Mouse (Mus musculus) heart, adult 2 months (tissue): ENCODE measurements around the gene Mpp4. TPM values are rescaled to one million over a fixed set of nuclear protein-coding genes. Genes with fewer than 3 reads are reported as not detected.

ENCODE experiments used
- DNase-seq, 2 experiments: peaks; one replicate each; pipeline ENCODE4 v3.0.0; 2021
- H3K27ac ChIP-seq: fragments of 200-600 bp; 2 replicates; pipeline ENCODE4 v1.8.1; 2022
- H3K27me3 ChIP-seq: fragments of 200-500 bp; 2 replicates; pipeline ENCODE4 v1.6.1; 2012; ENCODE audit warnings: mild to moderate bottlenecking, low read length, inconsistent platforms, mixed read lengths; ENCODE audit not compliant: control insufficient read depth, insufficient read depth
- H3K36me3 ChIP-seq: fragments of 200-500 bp; 2 replicates; pipeline ENCODE4 v1.6.1; 2012; ENCODE audit warnings: low read length, inconsistent platforms; ENCODE audit not compliant: control insufficient read depth, insufficient read depth
- H3K4me1 ChIP-seq: fragments of 200-500 bp; 2 replicates; pipeline ENCODE4 v1.6.1; 2011; ENCODE audit warnings: low read length; ENCODE audit not compliant: control insufficient read depth, insufficient read depth
- H3K4me3 ChIP-seq: fragments of 200-600 bp; 2 replicates; pipeline ENCODE4 v1.8.1; 2022
- H3K79me2 ChIP-seq: fragments of 200-500 bp; replicated peaks from 2 replicates; pipeline ENCODE4 v1.6.1; 2012; ENCODE audit warnings: mild to moderate bottlenecking, inconsistent platforms, low read length, moderate library complexity, mixed read lengths; ENCODE audit not compliant: control insufficient read depth, insufficient read depth
- H3K9ac ChIP-seq: fragments of 200-500 bp; 2 replicates; pipeline ENCODE4 v1.6.1; 2012; ENCODE audit warnings: low read depth, mild to moderate bottlenecking, control low read depth, inconsistent platforms, low read length, mixed read lengths
- CTCF ChIP-seq: fragments of 200-600 bp; IDR thresholded peaks from 2 replicates; pipeline ENCODE4 v1.8.1; 2022; ENCODE audit warnings: antibody characterized with exemption, mild to moderate bottlenecking, moderate library complexity
- EP300 ChIP-seq: fragments of 200-500 bp; IDR thresholded peaks from 2 replicates; pipeline ENCODE4 v1.6.1; 2011; ENCODE audit warnings: low read depth, low read length, control low read depth; ENCODE audit not compliant: insufficient read depth
- POLR2A ChIP-seq: fragments of 200-500 bp; IDR thresholded peaks from 2 replicates; pipeline ENCODE4 v1.6.1; 2011; ENCODE audit warnings: mild to moderate bottlenecking, low read depth, low read length, control low read depth; ENCODE audit not compliant: insufficient read depth
- WGBS: fragments of 180-500 bp; shearing (Covaris S2); methylation state at CpG from one replicate; pipeline ENCODE4 v1.1.7; 2018; 5-methylcytosine and 5-hydroxymethylcytosine counted together
- intact Hi-C: fragments of 180-260 bp; cut with DNase I; formaldehyde crosslinking; loops from one replicate; pipeline ENCODE4 v1.15.1; 2025
- polyA plus RNA-seq: library from polyadenylated mRNA; depleted of rRNA; stranded (reverse); fragments of >200 nt; gene quantifications from 2 replicates; pipeline ENCODE4 v1.2.3, GENCODE M21; 2012
- total RNA-seq, 2 experiments: library from RNA; stranded (reverse); gene quantifications; 2 replicates each; pipeline ENCODE4 v1.2.3; 2021

Mpp4 gene
- total and polyA plus RNA-seq, 3 experiments = 0.45 TPM; not detected in 2

GRCm38 (mm10) chr1:59162309-59163024 lies 722 bp downstream of the Mpp4 start:
- H3K4me1 ChIP-seq = peaks cover 1% of the 10 kb centered on the region
- no peak overlapping the region for H3K27ac ChIP-seq
- H3K79me2 ChIP-seq = no peaks in the 10 kb centered on the region
- intact Hi-C loops = no loop called here
- no peak overlapping the region for H3K9ac ChIP-seq
- no peak overlapping the region for H3K4me3 ChIP-seq
- no peaks in the 10 kb centered on the region for H3K27me3 ChIP-seq
- no peak for TF ChIP-seq CTCF
- no peak for TF ChIP-seq POLR2A
- no peak for TF ChIP-seq EP300
- WGBS = 71% methylated on average over 8 of the region's 8 CpGs
- no peaks in the 10 kb centered on the region for H3K36me3 ChIP-seq
- DNase-seq = no peak

GRCm38 (mm10) chr1:59161396-59161795 lies 1.8 kb downstream of the Mpp4 start:
- DNase-seq = no peak
- no peaks in the 10 kb centered on the region for H3K79me2 ChIP-seq
- 87% methylated on average over 6 of the region's 6 CpGs for WGBS
- H3K9ac ChIP-seq = no peak overlapping the region
- H3K4me1 ChIP-seq = peaks cover 1% of the 10 kb centered on the region
- no peak overlapping the region for H3K27ac ChIP-seq
- no peaks in the 10 kb centered on the region for H3K36me3 ChIP-seq
- H3K4me3 ChIP-seq = no peak overlapping the region
- intact Hi-C loops = no loop called here
- TF ChIP-seq POLR2A (no peak), EP300 (no peak), CTCF (no peak)
- H3K27me3 ChIP-seq = no peaks in the 10 kb centered on the region

GRCm38 (mm10) chr1:59160871-59161270 lies 2.3 kb downstream of the Mpp4 start:
- H3K9ac ChIP-seq = no peak overlapping the region
- TF ChIP-seq POLR2A = no peak
- no peak for TF ChIP-seq EP300
- no peak for DNase-seq
- intact Hi-C loops = no loop called here
- H3K27ac ChIP-seq = no peak overlapping the region
- H3K79me2 ChIP-seq = no peaks in the 10 kb centered on the region
- no peaks in the 10 kb centered on the region for H3K36me3 ChIP-seq
- no peak overlapping the region for H3K4me3 ChIP-seq
- WGBS = 53% methylated on average over 6 of the region's 6 CpGs
- no peaks in the 10 kb centered on the region for H3K27me3 ChIP-seq
- peaks cover 1% of the 10 kb centered on the region for H3K4me1 ChIP-seq

- TF ChIP-seq POLR2A (no peak), EP300 (no peak), CTCF (no peak)
- no peak overlapping the region for H3K27ac ChIP-seq
Observed at GRCm38 (mm10) chr1:59159136-59159535, 4.1 kb downstream of the Mpp4 start.

GRCm38 (mm10) chr1:59158498-59158897 lies 4.7 kb downstream of the Mpp4 start:
- 78% methylated on average over 7 of the region's 7 CpGs for WGBS
- Histone ChIP-seq H3K36me3 (no peaks in the 10 kb centered on the region), H3K79me2 (no peaks in the 10 kb centered on the region), H3K27me3 (no peaks in the 10 kb centered on the region), H3K27ac (no peak overlapping the region), H3K4me1 (peaks cover 1% of the 10 kb centered on the region), H3K4me3 (no peak overlapping the region), H3K9ac (no peak overlapping the region)
- intact Hi-C loops = no loop called here
- TF ChIP-seq CTCF (no peak), POLR2A (no peak), EP300 (no peak)
- DNase-seq = no peak

More at GRCm38 (mm10) chr1:59159136-59159535, 4.1 kb downstream of the Mpp4 start:
- H3K36me3 ChIP-seq = no peaks in the 10 kb centered on the region
- no peak for DNase-seq
- H3K79me2 ChIP-seq = no peaks in the 10 kb centered on the region
- H3K4me1 ChIP-seq = peaks cover 1% of the 10 kb centered on the region
- H3K9ac ChIP-seq = no peak overlapping the region
- intact Hi-C loops = no loop called here
- no peak overlapping the region for H3K4me3 ChIP-seq
- WGBS = 92% methylated on average over 3 of the region's 3 CpGs
- H3K27me3 ChIP-seq = no peaks in the 10 kb centered on the region

GRCm38 (mm10) chr1:59157846-59158245 lies 5.3 kb downstream of the Mpp4 start:
- no peak for DNase-seq
- TF ChIP-seq EP300 (no peak), POLR2A (no peak), CTCF (no peak)
- Histone ChIP-seq H3K27ac (no peak overlapping the region), H3K36me3 (no peaks in the 10 kb centered on the region), H3K27me3 (no peaks in the 10 kb centered on the region), H3K79me2 (no peaks in the 10 kb centered on the region), H3K4me1 (peaks cover 1% of the 10 kb centered on the region), H3K4me3 (no peak overlapping the region), H3K9ac (no peak overlapping the region)
- 76% methylated on average over 4 of the region's 4 CpGs for WGBS
- intact Hi-C loops = no loop called here
